Mouse (Mus musculus): ENCODE results near the gene Entpd3. TPM values are rescaled to one million over a fixed set of nuclear protein-coding genes. Genes with fewer than 3 reads are reported as not detected.
"Not testable (repeated sequence)": the region's sequence is repeated elsewhere in the genome, so short reads cannot be mapped to it uniquely, and the experiment has no call there.

Entpd3 gene
- polyA plus RNA-seq, 1 experiment from 2014 or later, result 0.43 TPM

DNA sequence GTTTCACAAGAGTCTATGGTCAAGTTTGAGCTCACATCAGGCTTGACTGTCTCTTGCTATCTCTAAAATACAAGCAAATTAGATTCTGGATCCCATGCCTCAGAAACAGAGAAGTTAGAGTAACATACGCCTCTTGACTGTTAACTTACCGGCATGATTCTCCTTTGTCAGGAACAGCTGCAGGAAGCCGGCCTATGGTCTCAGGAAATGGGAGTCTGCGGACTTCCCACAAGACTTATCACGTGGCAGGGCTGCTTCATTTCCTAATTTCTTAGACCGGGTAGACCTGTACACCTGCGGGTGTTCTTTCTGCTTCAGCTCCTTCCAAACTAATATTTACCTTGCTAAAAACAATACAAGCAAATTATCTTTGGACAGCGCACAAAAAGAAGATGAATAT is 22.9 kb upstream of the Entpd3 start:
- Histone ChIP-seq H3K4me2 (replicated peaks) (no peak overlapping the region), H3K27me3 (no peaks in the 10 kb centered on the region; the same call in 1 of the 2 replicates), H3K4me3 (no peak overlapping the region), H3K9me3 (no peaks in the 10 kb centered on the region), H3K9ac (replicated peaks) (no peak overlapping the region), H3K36me3 (no peaks in the 10 kb centered on the region), H3K4me1 (no peaks in the 10 kb centered on the region), H3K27ac (replicated peaks) (no peak overlapping the region)
- 92% methylated on average over 8 of the region's 8 CpGs for WGBS
- ATAC-seq (ENCODE audit: low FRiP score, low read depth), result no peak

DNA sequence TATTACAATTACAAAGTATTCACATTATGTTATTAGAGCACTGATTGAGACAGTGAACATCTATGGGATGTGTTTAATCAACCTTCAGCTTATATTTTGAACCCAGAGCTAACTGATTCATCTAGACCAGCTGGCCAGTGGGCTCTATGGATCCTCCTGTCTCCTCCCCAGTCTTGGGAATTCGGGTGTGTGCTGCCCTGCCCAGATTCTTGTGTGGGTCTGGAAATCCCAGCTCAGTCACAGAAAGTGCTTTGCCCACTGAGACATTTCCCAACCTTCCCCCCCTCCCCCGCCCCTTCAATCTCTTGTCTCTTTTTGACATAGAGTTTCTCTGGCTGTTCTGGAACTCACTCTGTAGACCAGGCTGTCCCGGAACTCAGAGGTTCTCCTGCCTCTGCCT is 20.7 kb upstream of the Entpd3 start:
- no peak overlapping the region for H3K27ac ChIP-seq (replicated peaks)
- no peaks in the 10 kb centered on the region; the same call in 1 of the 2 replicates for H3K27me3 ChIP-seq
- no peak overlapping the region for H3K4me2 ChIP-seq (replicated peaks)
- no peaks in the 10 kb centered on the region for H3K9me3 ChIP-seq
- H3K9ac ChIP-seq (replicated peaks), result no peak overlapping the region
- H3K36me3 ChIP-seq, result no peaks in the 10 kb centered on the region
- H3K4me3 ChIP-seq, result no peak overlapping the region
- 87% methylated on average over 3 of the region's 3 CpGs for WGBS
- ATAC-seq (ENCODE audit: low FRiP score, low read depth), result no peak
- H3K4me1 ChIP-seq, result no peaks in the 10 kb centered on the region

DNA sequence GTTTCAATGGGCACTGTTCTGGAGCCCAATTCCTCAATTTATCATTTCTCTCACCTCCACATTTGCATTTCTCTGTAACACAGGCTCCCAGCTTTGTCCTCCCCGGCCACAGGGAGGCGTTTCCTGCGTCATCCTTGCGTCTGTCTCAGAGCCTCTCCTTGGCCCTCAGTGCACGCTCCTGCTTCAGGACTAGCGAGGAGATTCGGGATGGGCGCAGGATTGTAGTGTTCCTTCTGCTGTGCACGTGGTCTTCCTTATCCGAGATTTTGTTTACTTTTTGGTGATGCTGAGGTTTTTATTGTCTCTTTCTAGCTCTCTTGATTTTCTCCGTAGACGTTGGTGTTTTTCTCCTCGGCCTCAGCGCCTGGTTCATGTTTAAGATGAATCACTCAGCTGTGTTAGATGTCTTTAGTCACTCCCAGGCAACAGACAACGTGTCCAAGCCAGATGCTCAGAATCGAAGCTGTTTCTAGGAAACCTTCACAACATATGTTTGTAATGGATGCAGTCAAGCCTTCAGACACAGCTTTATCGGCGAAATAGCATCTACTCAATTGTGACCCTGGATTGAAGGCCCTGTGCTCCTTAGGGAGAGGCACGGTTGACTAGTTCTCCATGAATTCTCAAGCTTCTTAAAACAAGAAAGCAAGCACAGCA is 20.0 kb upstream of the Entpd3 start:
- H3K9me3 ChIP-seq, result no peaks in the 10 kb centered on the region
- H3K4me3 ChIP-seq, result no peak overlapping the region
- 46% methylated on average over 19 of the region's 19 CpGs for WGBS
- no peak overlapping the region for H3K4me2 ChIP-seq (replicated peaks)
- no peaks in the 10 kb centered on the region; the same call in 1 of the 2 replicates for H3K27me3 ChIP-seq
- no peak overlapping the region for H3K9ac ChIP-seq (replicated peaks)
- ATAC-seq (ENCODE audit: low FRiP score, low read depth), result no peak
- no peaks in the 10 kb centered on the region for H3K36me3 ChIP-seq
- no peak overlapping the region for H3K27ac ChIP-seq (replicated peaks)
- H3K4me1 ChIP-seq, result no peaks in the 10 kb centered on the region

DNA sequence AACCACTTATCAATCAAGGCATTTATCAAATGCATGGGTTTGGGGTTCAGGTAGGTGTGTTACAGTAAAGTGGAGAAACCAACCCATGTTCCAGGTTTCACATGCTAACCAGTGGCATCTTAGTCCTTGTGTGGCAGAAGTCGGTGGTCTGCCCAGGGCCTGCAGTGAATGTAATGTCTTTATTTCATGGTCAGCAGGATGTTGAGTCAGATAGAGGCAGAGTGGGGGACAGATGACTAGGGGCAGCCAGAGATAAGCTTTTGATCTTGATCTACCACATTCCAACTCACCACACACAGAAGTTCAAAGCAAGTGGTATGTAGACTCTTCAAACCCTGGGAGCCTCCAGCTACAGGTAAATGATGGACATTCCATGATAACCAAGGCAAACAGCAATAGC is 18.5 kb upstream of the Entpd3 start:
- 90% methylated on average over 1 of the region's 1 CpGs for WGBS
- no peaks in the 10 kb centered on the region for H3K36me3 ChIP-seq
- H3K4me2 ChIP-seq (replicated peaks), result no peak overlapping the region
- no peaks in the 10 kb centered on the region for H3K9me3 ChIP-seq
- no peak for ATAC-seq (ENCODE audit: low FRiP score, low read depth)
- no peaks in the 10 kb centered on the region for H3K4me1 ChIP-seq
- no peak overlapping the region for H3K9ac ChIP-seq (replicated peaks)
- H3K27me3 ChIP-seq, result no peaks in the 10 kb centered on the region
- H3K27ac ChIP-seq (replicated peaks), result no peak overlapping the region
- no peak overlapping the region for H3K4me3 ChIP-seq

DNA sequence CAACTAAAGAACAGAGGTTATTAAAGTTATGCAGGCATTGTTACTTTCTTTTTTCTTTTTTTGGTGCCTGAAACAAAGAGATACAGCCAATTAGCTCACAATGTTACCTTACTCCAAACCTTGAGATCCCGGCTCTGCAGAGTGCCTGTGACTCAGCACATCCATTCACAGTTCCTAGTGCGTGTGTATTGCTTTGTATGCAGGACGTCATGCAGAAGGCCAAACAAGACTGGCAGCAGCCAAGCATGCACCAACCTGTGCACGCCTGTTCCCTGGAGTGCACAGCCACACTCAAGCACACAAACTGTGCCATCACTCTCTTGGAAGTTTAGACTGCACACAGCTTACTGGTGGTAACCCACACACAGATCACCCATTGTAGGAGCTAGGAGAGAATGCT is 12.3 kb upstream of the Entpd3 start:
- no peak for ATAC-seq (ENCODE audit: low FRiP score, low read depth)
- Histone ChIP-seq H3K4me1 (no peaks in the 10 kb centered on the region; the same call in 1 of the 2 replicates), H3K36me3 (no peaks in the 10 kb centered on the region), H3K9ac (replicated peaks) (no peak overlapping the region), H3K27ac (replicated peaks) (no peak overlapping the region), H3K4me2 (replicated peaks) (no peak overlapping the region), H3K9me3 (no peaks in the 10 kb centered on the region), H3K4me3 (no peak overlapping the region), H3K27me3 (no peaks in the 10 kb centered on the region)
- WGBS, result 75% methylated on average over 4 of the region's 4 CpGs

DNA sequence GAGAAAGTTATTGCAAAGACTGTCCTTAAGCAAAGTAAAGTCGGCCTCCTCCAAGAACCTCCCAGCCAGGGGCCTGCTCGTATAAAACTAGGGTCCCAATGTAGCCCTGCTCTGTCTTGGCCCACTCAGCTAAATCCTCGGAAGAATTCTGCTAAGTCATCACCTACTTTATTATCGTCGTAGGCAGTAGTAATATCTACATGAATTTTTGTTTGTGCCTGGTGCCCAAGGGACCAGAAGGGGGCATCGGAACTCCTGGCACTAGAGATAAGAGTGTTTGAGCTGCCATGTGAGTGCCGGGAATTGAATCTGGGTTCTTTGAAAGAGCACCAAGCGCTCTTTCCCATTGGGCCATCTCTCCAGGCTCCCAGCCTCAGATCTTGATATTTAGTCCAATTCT is 11.7 kb upstream of the Entpd3 start:
- Histone ChIP-seq H3K9ac (replicated peaks) (no peak overlapping the region), H3K9me3 (no peaks in the 10 kb centered on the region), H3K4me3 (no peak overlapping the region), H3K36me3 (no peaks in the 10 kb centered on the region), H3K27ac (replicated peaks) (no peak overlapping the region), H3K27me3 (no peaks in the 10 kb centered on the region), H3K4me1 (no peaks in the 10 kb centered on the region; the same call in 1 of the 2 replicates), H3K4me2 (replicated peaks) (no peak overlapping the region)
- ATAC-seq (ENCODE audit: low FRiP score, low read depth), result no peak
- WGBS, result 91% methylated on average over 8 of the region's 8 CpGs

DNA sequence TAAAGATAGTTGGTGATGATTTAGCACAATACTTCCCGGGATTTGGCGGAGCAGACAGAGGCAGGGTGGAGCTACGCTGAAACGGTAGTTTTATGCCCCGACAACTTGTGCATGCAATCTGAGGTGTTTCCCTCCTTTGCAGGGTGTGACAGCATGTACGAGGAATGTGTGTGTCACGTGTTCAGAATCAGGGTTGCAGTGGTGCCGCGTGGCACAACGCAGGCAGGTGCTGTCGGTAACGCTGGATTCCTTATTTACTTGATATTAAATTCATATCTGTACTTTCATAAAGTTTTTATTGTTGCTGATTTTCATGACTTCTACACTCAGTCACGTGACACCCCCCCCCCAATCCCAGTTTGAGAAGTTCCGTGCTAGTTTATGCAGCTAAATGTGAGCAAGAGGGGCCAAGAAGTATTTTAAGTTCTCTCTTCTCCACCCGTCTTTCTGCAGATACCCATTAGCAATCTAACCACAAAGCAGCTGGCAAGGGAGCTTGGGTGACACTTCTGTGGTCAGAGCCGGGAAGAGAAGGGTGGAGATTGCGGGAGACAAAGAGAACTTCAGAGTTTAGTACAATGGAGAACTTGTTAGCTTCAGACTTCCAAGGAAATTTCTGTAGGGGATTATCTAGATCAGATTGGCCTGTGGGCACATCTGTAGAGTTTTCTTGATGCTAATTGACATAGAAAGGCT is 10.7 kb upstream of the Entpd3 start:
- Histone ChIP-seq H3K27ac (replicated peaks) (no peak overlapping the region), H3K4me3 (no peak overlapping the region), H3K9ac (replicated peaks) (no peak overlapping the region), H3K4me1 (no peaks in the 10 kb centered on the region; the same call in 1 of the 2 replicates), H3K36me3 (no peaks in the 10 kb centered on the region), H3K4me2 (replicated peaks) (no peak overlapping the region), H3K9me3 (0 out of 2 replicates have a peak, but pooled peaks cover under 1% of the 10 kb centered on the region), H3K27me3 (no peaks in the 10 kb centered on the region)
- no peak for ATAC-seq (ENCODE audit: low FRiP score, low read depth)
- WGBS, result 89% methylated on average over 17 of the region's 17 CpGs

DNA sequence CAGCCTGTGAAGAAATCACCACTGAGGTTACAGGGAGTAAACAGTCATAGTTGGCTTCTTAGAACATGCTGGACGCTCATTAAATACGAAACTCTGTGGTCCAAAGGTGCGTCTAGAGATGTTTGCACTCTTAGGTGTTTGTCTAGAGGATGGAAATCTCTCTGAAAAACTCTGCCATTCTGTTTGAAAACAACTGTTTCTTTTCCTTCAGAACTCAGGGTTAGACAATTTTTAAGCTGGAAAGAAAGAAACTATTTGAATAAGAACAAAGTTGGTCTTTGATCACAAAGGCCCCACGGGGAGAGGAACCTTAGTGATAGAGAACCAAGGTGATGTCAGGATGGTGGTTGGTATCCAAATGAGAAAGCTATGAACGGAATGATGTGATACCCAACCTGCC is 9.1 kb upstream of the Entpd3 start:
- Histone ChIP-seq H3K27me3 (no peaks in the 10 kb centered on the region), H3K4me1 (no peaks in the 10 kb centered on the region; the same call in 1 of the 2 replicates), H3K4me2 (replicated peaks) (no peak overlapping the region), H3K27ac (replicated peaks) (no peak overlapping the region), H3K9me3 (0 out of 2 replicates have a peak, but pooled peaks cover 3% of the 10 kb centered on the region), H3K9ac (replicated peaks) (no peak overlapping the region), H3K4me3 (no peak overlapping the region), H3K36me3 (no peaks in the 10 kb centered on the region)
- WGBS, result 92% methylated on average over 5 of the region's 5 CpGs
- no peak for ATAC-seq (ENCODE audit: low FRiP score, low read depth)

DNA sequence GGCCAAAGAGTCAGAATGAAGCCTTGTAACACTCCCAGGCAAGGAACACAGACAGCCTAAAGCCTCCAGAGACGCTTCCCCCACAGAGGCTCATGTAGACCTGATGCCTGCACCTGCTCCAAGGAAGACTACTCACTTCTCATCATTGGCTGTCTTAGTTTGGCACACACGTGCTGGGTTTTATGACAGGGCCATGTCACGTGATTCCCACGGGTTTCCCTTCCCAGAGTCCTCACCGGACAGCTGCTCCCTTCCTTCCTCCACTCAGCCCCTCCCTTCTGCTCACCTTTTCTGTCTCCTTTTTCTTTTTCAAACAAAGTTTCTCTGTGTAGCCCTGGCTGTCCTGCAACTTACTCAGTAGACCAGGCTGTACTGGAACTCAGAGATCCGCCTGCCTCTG is 7.6 kb upstream of the Entpd3 start:
- Histone ChIP-seq H3K9ac (replicated peaks) (no peak overlapping the region), H3K36me3 (no peaks in the 10 kb centered on the region), H3K4me3 (no peak overlapping the region), H3K27me3 (no peaks in the 10 kb centered on the region), H3K9me3 (0 out of 2 replicates have a peak, but pooled peaks cover 3% of the 10 kb centered on the region), H3K4me2 (replicated peaks) (no peak overlapping the region), H3K4me1 (no peaks in the 10 kb centered on the region; the same call in 1 of the 2 replicates), H3K27ac (replicated peaks) (no peak overlapping the region)
- WGBS, result 93% methylated on average over 6 of the region's 6 CpGs
- no peak for ATAC-seq (ENCODE audit: low FRiP score, low read depth)

DNA sequence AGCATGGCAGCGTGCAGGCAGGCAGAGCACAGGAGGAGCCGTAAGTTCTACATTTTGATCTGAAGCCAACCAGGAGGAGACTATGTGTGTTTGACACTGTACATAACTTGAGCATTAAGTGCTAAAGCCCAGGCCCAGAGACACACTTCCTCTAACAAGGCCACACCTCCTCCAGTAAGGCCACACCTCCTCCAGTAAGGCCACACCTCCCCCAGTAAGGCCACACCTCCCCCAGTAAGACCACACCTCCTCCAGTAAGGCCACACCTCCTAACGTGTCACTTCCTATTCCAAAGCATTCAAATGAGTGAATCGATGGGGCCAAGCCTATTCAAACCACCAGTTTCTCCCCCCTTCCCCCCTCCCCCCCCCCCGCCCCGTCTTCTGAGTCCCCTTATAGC is 6.9 kb upstream of the Entpd3 start:
- Histone ChIP-seq H3K4me2 (replicated peaks) (no peak overlapping the region), H3K4me1 (no peaks in the 10 kb centered on the region), H3K27ac (replicated peaks) (no peak overlapping the region), H3K27me3 (no peaks in the 10 kb centered on the region), H3K9me3 (0 out of 2 replicates have a peak, but pooled peaks cover 3% of the 10 kb centered on the region), H3K4me3 (no peak overlapping the region), H3K9ac (replicated peaks) (no peak overlapping the region), H3K36me3 (no peaks in the 10 kb centered on the region)
- ATAC-seq (ENCODE audit: low FRiP score, low read depth), result no peak
- 82% methylated on average over 6 of the region's 6 CpGs for WGBS

DNA sequence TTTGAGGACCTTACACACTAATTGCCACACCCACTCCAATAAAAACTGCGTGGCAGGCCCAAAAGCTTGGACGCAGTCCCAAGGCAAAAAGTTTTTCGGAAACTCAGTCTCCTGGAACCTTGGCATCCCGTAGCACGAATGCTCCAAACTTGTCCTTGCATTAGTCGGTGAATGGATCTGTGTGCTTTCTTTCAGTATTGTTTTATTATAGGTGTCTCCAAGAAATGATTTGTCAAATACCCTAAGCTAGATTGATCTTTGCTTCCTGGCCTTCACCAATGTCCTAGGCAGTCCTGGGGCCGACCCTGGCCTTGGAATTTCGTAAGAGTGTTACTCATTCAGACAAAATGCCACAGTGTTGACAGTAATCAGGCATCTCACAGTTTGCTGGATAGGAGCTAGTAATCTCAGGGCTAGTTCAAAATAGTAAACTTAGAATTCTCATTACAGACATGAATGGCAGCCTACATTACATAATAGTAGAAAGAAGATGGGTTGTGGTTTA is 6.1 kb upstream of the Entpd3 start:
- not testable (repeated sequence) for H3K4me3 ChIP-seq; H3K27ac ChIP-seq (replicated peaks); H3K4me2 ChIP-seq (replicated peaks); H3K4me1 ChIP-seq; H3K27me3 ChIP-seq; ATAC-seq (ENCODE audit: low FRiP score, low read depth); H3K36me3 ChIP-seq; H3K9me3 ChIP-seq; H3K9ac ChIP-seq (replicated peaks)
- WGBS, result 94% methylated on average over 8 of the region's 8 CpGs

DNA sequence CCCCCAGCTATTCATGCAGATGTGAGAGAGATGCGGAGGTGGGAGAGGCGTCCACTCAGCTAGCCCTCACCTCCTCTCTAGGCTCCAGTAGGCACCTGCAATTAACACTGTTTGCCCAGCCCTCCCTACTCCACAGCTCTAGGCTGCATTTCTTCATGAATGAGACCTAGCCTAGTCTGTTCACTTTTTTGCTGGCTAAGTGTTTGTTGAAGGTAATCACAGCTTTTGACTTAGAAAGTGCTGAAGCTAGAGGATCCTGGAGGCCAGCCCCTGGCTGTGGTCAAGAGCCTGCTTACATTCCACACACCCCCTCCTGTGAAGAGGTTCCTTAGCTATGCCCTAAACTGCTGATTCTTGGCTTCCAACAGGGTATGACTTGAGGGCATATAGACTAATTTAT is 1.8 kb downstream of the Entpd3 start:
- H3K27me3 ChIP-seq, result peaks cover 42% of the 10 kb centered on the region
- no peak overlapping the region for H3K9ac ChIP-seq (replicated peaks)
- H3K36me3 ChIP-seq, result no peaks in the 10 kb centered on the region
- H3K4me3 ChIP-seq, result no peak overlapping the region
- H3K27ac ChIP-seq (replicated peaks), result no peak overlapping the region
- H3K4me2 ChIP-seq (replicated peaks), result no peak overlapping the region
- H3K4me1 ChIP-seq, result peaks cover 12% of the 10 kb centered on the region
- whole genome bisulfite sequencing, result 20% methylated on average over 2 of the region's 2 CpGs
- H3K9me3 ChIP-seq, result no peaks in the 10 kb centered on the region
- no peak for ATAC-seq (ENCODE audit: low FRiP score, low read depth)

All from midbrain, embryonic 12.5 days (tissue).